8 mouse cellular contexts compared by ENCODE assay signal in genomic region chr11:104231041-104231911, GRCm38 (mm10). TPM values are rescaled to one million over a fixed set of nuclear protein-coding genes. Genes with fewer than 3 reads are reported as not detected.
DNase-seq lines count a peak whose midpoint lies in the region; ATAC-seq lines count a peak whose summit lies in the region.

Mapt (plus strand) TSS chr11:104231390.

- no peaks in the 10 kb centered on the region for H3K36me3 ChIP-seq in embryonic facial prominence, embryonic 10.5 days (replicated peaks)
- no peaks in the 10 kb centered on the region for H3K36me3 ChIP-seq in limb, embryonic 10.5 days
- no peaks in the 10 kb centered on the region for H3K36me3 ChIP-seq in midbrain, embryonic 12.5 days

- H3K27ac ChIP-seq in embryonic facial prominence, embryonic 10.5 days (replicated peaks), result peak within 1 kb of the TSS; percentile 88
- H3K27ac ChIP-seq in limb, embryonic 10.5 days, result peak within 1 kb of the TSS; percentile 85
- peak within 1 kb of the TSS; percentile 77 for H3K27ac ChIP-seq in midbrain, embryonic 12.5 days (replicated peaks)

- peak; percentile 91 for ATAC-seq in midbrain, embryonic 12.5 days (ENCODE audit: low FRiP score, low read depth)
- ATAC-seq in inflammation-experienced regulatory T-cells, adult 6 months, result no peak

- peak within 1 kb of the TSS; percentile 93 for H3K4me2 ChIP-seq in midbrain, embryonic 12.5 days (replicated peaks)

- peak; percentile 95 for DNase-seq in adrenal gland, postnatal 10 days
- peak; percentile 94 for DNase-seq in embryonic facial prominence, embryonic 10.5 days (ENCODE audit: low spot score)
- DNase-seq in heart, adult 11 months, result peak; percentile 99
- peak; percentile 92 for DNase-seq in kidney, adult 18-20 months
- DNase-seq in limb, embryonic 10.5 days (ENCODE audit: low spot score), result peak; percentile 95
- peak; percentile 46 for DNase-seq in spleen, adult 12 weeks (ENCODE audit: low spot score)

- H3K4me1 ChIP-seq in embryonic facial prominence, embryonic 10.5 days, result peaks cover 52% of the 10 kb centered on the region
- peaks cover 38% of the 10 kb centered on the region for H3K4me1 ChIP-seq in limb, embryonic 10.5 days
- peaks cover 43% of the 10 kb centered on the region for H3K4me1 ChIP-seq in midbrain, embryonic 12.5 days

- H3K9me3 ChIP-seq in embryonic facial prominence, embryonic 10.5 days, result no peaks in the 10 kb centered on the region
- no peaks in the 10 kb centered on the region for H3K9me3 ChIP-seq in limb, embryonic 10.5 days (replicated peaks)
- no peaks in the 10 kb centered on the region for H3K9me3 ChIP-seq in midbrain, embryonic 12.5 days

- peak within 1 kb of the TSS; percentile 68 for H3K4me3 ChIP-seq in embryonic facial prominence, embryonic 10.5 days
- H3K4me3 ChIP-seq in limb, embryonic 10.5 days, result peak within 1 kb of the TSS; percentile 69
- peak within 1 kb of the TSS; percentile 54 for H3K4me3 ChIP-seq in midbrain, embryonic 12.5 days

- H3K9ac ChIP-seq in midbrain, embryonic 12.5 days (replicated peaks), result peak within 1 kb of the TSS; percentile 68

- WGBS in embryonic facial prominence, embryonic 10.5 days, result under 1% methylated on average over 93 of the region's 94 CpGs
- under 1% methylated on average over 91 of the region's 94 CpGs for WGBS in limb, embryonic 10.5 days
- under 1% methylated on average over 44 of the region's 94 CpGs for WGBS in midbrain, embryonic 12.5 days

- H3K27me3 ChIP-seq in embryonic facial prominence, embryonic 10.5 days (replicated peaks; ENCODE audit: low read depth, poor library complexity, severe bottlenecking), result peaks cover 70% of the 10 kb centered on the region
- H3K27me3 ChIP-seq in limb, embryonic 10.5 days (ENCODE audit: low read depth, poor library complexity, severe bottlenecking), result peaks cover 76% of the 10 kb centered on the region
- H3K27me3 ChIP-seq in midbrain, embryonic 12.5 days, result peaks cover 57% of the 10 kb centered on the region

RNA-seq across cellular contexts. Expression of gene Mapt, which starts in this region (rescaled TPM):
- total RNA-seq in adrenal gland, postnatal 10 days (2021), result 10 to 100 TPM; 50.9 to 69.5 TPM
- polyA plus RNA-seq in embryonic facial prominence, embryonic 10.5 days (2016; fragmentation: Nextera tagmentation; extraction: Ambion mirVana), result 10.7 and 14.7 TPM in 2 replicates
- 0.95 and 0.97 TPM in 2 replicates for polyA plus RNA-seq in limb, embryonic 10.5 days (2016; fragmentation: Nextera tagmentation; extraction: Ambion mirVana)
- 169 and 176 TPM in 2 replicates for polyA plus RNA-seq in midbrain, embryonic 12.5 days (2016; fragmentation: Nextera tagmentation; extraction: Ambion mirVana)
- under 1 TPM in 1 of 3 experiments, not detected in 2; 0.41 TPM for polyA plus RNA-seq in inflammation-experienced regulatory T-cells, adult 6 months (2017; shearing (Covaris generic))

Comparison
In these comparisons a context has a peak if more than half of its experiments do, and no peak if none do; other contexts are left out.
1. RNA of gene Mapt (polyA plus RNA-seq): 169 to 176 TPM in midbrain, embryonic 12.5 days; 10.7 to 14.7 TPM in embryonic facial prominence, embryonic 10.5 days, 0.95 to 0.97 TPM in limb, embryonic 10.5 days and 0.41 TPM in inflammation-experienced regulatory T-cells, adult 6 months; every median in the first group is over 10 times any median in the second.
2. Peak in DNase-seq, H3K4me3 ChIP-seq and H3K27ac ChIP-seq in limb, embryonic 10.5 days; RNA of the gene not detected or under 1 TPM.
3. DNase-seq: peak in every context shown above with its lines; median percentile 99 in heart, adult 11 months; 95 in adrenal gland, postnatal 10 days; 95 in limb, embryonic 10.5 days; 94 in embryonic facial prominence, embryonic 10.5 days; 92 in kidney, adult 18-20 months; 46 in spleen, adult 12 weeks.
4. Peak in every context shown above with its lines, with median percentiles within 50 percentile points of each other: H3K27ac ChIP-seq and H3K4me3 ChIP-seq.